Mouse (Mus musculus) kidney, adult 2 months (tissue): ENCODE data around the gene Trpm8.

ENCODE experiments used
- CTCF ChIP-seq: fragments of 200-500 bp; conservative IDR thresholded peaks from 2 replicates; pipeline ENCODE4 v1.5.1; 2011; ENCODE audit warnings: low read depth, mild to moderate bottlenecking, control low read depth, low read length, moderate library complexity, mixed read lengths; ENCODE audit not compliant: insufficient read depth, insufficient read length
- POLR2A ChIP-seq: fragments of 200-500 bp; IDR thresholded peaks from one replicate; pipeline ENCODE4 v1.6.1; 2011; ENCODE audit warnings: low read depth, low read length, control low read depth

DNA sequence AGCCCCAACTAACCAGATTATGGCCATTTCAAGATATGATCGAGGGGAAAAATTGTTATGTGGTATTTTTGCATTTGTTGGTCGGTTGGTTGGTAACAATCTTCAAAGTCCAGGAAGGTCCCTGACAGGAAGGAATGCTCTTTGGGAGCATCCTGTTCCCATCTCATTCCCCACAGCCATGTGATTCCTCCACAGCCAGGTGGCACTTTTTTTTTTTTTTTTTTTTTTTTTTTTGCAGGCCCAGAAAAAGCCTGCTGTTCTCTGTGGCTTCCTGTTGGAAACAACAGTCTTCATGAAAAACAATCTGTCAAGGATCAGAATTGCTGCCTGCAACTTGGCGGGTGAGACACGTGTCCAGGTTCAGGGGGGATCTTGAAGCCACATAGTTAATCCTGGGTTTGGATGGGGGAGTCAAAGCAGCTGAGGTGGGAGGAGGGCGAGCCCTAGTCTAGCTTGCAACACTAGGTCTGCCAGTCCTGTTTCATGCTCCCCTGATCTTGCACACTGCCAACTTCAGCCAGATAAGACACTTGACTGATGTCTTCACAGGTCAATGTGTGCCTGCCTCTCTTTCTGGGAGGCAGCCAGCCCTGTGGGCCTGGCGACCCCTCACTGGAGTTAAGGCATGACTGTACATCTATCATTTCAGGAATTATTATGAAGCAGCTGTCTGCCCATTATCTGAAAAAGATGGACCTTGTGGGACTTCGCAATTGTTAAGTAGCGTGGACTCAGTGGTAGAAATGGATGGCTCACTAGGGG is 18.4 kb upstream of the Trpm8 start:
- TF ChIP-seq CTCF (no peak), POLR2A (no peak)
